ENCODE assay signal across 9 mouse cellular contexts in the genomic region with DNA sequence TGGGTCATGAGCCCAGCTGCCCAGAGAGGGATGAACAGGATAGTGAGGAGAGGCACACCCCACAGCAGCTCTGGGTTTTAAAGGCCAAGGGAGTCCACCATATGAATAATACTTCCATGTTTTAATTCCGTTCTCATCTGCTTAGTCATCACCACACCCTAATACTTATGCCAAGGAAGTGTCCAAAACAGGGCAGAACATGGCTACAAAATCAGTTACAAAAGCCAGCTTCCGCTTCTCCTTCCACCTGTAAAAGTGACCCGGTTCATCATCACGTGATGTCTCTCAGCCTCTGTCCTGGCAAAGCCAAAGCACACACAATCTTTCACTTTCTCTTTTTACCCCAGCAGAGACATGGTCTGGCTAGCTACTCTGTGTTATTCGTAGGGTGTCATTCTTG. TPM values are rescaled to one million over a fixed set of nuclear protein-coding genes. Genes with fewer than 3 reads are reported as not detected.
DNase-seq lines count a peak whose midpoint lies in the region; ATAC-seq lines count a peak whose summit lies in the region.
"Had no signal": no experiment of that assay in that cellular context is flagged by ENCODE, and none has a peak within 500 bp of the region (broad histone marks: within the 10 kb centered on the region; RNA-seq: fewer than 3 reads in every experiment).

No protein-coding gene starts in this region.

- no peak overlapping the region for H3K4me3 ChIP-seq in liver, embryonic 12.5 days
- H3K4me3 ChIP-seq in liver, embryonic 11.5 days (ENCODE audit: low read depth, low read length), result no peak overlapping the region
- no peak overlapping the region for H3K4me3 ChIP-seq in liver, embryonic 16.5 days (ENCODE audit: low read depth, low read length)
- no peak overlapping the region for H3K4me3 ChIP-seq in midbrain, embryonic 10.5 days
- H3K4me3 ChIP-seq in forebrain, embryonic 11.5 days (ENCODE audit: low read depth, low read length), result no peak overlapping the region
- H3K4me3 ChIP-seq: lung, embryonic 15.5 days had no signal

- H3K9ac ChIP-seq in liver, embryonic 12.5 days, result no peak overlapping the region
- no peak overlapping the region for H3K9ac ChIP-seq in liver, embryonic 11.5 days (ENCODE audit: low read depth, low read length)
- H3K9ac ChIP-seq in liver, embryonic 16.5 days (ENCODE audit: low read depth, low read length), result no peak overlapping the region
- no peak overlapping the region for H3K9ac ChIP-seq in forebrain, embryonic 11.5 days (ENCODE audit: low read length)
- H3K9ac ChIP-seq: lung, embryonic 15.5 days had no signal

- H3K9me3 ChIP-seq in liver, embryonic 12.5 days (replicated peaks), result no peaks in the 10 kb centered on the region
- H3K9me3 ChIP-seq in liver, embryonic 11.5 days (ENCODE audit: control insufficient read depth, low read length), result no peaks in the 10 kb centered on the region
- H3K9me3 ChIP-seq in liver, embryonic 16.5 days (replicated peaks; ENCODE audit: control insufficient read depth, low read length), result no peaks in the 10 kb centered on the region
- H3K9me3 ChIP-seq in midbrain, embryonic 10.5 days (replicated peaks), result no peaks in the 10 kb centered on the region
- H3K9me3 ChIP-seq in forebrain, embryonic 11.5 days (ENCODE audit: control insufficient read depth, low read length), result no peaks in the 10 kb centered on the region
- H3K9me3 ChIP-seq: lung, embryonic 15.5 days had no signal

- H3K27ac ChIP-seq in liver, embryonic 12.5 days, result no peak overlapping the region
- H3K27ac ChIP-seq in liver, embryonic 11.5 days (ENCODE audit: low read depth, low read length), result no peak overlapping the region
- no peak overlapping the region for H3K27ac ChIP-seq in liver, embryonic 16.5 days (ENCODE audit: low read length)
- no peak overlapping the region for H3K27ac ChIP-seq in midbrain, embryonic 10.5 days (replicated peaks)
- H3K27ac ChIP-seq in forebrain, embryonic 11.5 days (ENCODE audit: low read depth, low read length), result no peak overlapping the region
- H3K27ac ChIP-seq: kidney, postnatal 0 days; lung, embryonic 15.5 days had no signal

- H3K36me3 ChIP-seq in liver, embryonic 12.5 days, result no peaks in the 10 kb centered on the region
- H3K36me3 ChIP-seq in liver, embryonic 11.5 days (ENCODE audit: control insufficient read depth, insufficient read depth, low read length), result no peaks in the 10 kb centered on the region
- no peaks in the 10 kb centered on the region for H3K36me3 ChIP-seq in liver, embryonic 16.5 days (ENCODE audit: control insufficient read depth, insufficient read depth)
- H3K36me3 ChIP-seq in midbrain, embryonic 10.5 days, result no peaks in the 10 kb centered on the region
- H3K36me3 ChIP-seq in forebrain, embryonic 11.5 days (ENCODE audit: control insufficient read depth, insufficient read depth, low read length), result no peaks in the 10 kb centered on the region
- H3K36me3 ChIP-seq: lung, embryonic 15.5 days had no signal

- H3K27me3 ChIP-seq in liver, embryonic 12.5 days (replicated peaks), result peaks cover 11% of the 10 kb centered on the region
- H3K27me3 ChIP-seq in liver, embryonic 11.5 days (replicated peaks; ENCODE audit: control insufficient read depth, insufficient read depth, low read length), result no peaks in the 10 kb centered on the region
- H3K27me3 ChIP-seq in liver, embryonic 16.5 days (ENCODE audit: control insufficient read depth, insufficient read depth, low read depth, low read length), result no peaks in the 10 kb centered on the region
- no peaks in the 10 kb centered on the region for H3K27me3 ChIP-seq in midbrain, embryonic 10.5 days (ENCODE audit: low read depth, poor library complexity, severe bottlenecking)
- no peaks in the 10 kb centered on the region for H3K27me3 ChIP-seq in forebrain, embryonic 11.5 days (ENCODE audit: control insufficient read depth, insufficient read depth, low read length)
- H3K27me3 ChIP-seq: lung, embryonic 15.5 days had no signal

- peaks cover 11% of the 10 kb centered on the region for H3K4me1 ChIP-seq in liver, embryonic 12.5 days
- H3K4me1 ChIP-seq in liver, embryonic 11.5 days (replicated peaks; ENCODE audit: control insufficient read depth, insufficient read depth, low read length), result no peaks in the 10 kb centered on the region
- H3K4me1 ChIP-seq in liver, embryonic 16.5 days (ENCODE audit: control insufficient read depth, low read depth, low read length), result peaks cover 13% of the 10 kb centered on the region
- H3K4me1 ChIP-seq in midbrain, embryonic 10.5 days, result no peaks in the 10 kb centered on the region
- H3K4me1 ChIP-seq in forebrain, embryonic 11.5 days (replicated peaks; ENCODE audit: control insufficient read depth, insufficient read depth, low read length), result no peaks in the 10 kb centered on the region
- H3K4me1 ChIP-seq: lung, embryonic 15.5 days had no signal

- 66% methylated on average over 5 of the region's 5 CpGs for WGBS in liver, embryonic 12.5 days (ENCODE audit: insufficient replicate concordance)
- WGBS in liver, embryonic 11.5 days, result 81% methylated on average over 5 of the region's 5 CpGs
- WGBS in liver, embryonic 16.5 days (ENCODE audit: insufficient replicate concordance), result 70% methylated on average over 5 of the region's 5 CpGs
- 87% methylated on average over 5 of the region's 5 CpGs for WGBS in midbrain, embryonic 10.5 days
- 84% methylated on average over 5 of the region's 5 CpGs for WGBS in forebrain, embryonic 11.5 days

- no peak for DNase-seq in liver, embryonic 11.5 days (ENCODE audit: low spot score)
- DNase-seq in adipocyte (ENCODE audit: low spot score), result peak; percentile 29
- DNase-seq in spleen, postnatal 36 days (ENCODE audit: low spot score in 2 of 2), result peak; percentile 74 to 78
- DNase-seq in midbrain, embryonic 10.5 days (ENCODE audit: low spot score), result no peak
- no peak for DNase-seq in forebrain, embryonic 11.5 days (ENCODE audit: low spot score)

- ATAC-seq in liver, embryonic 12.5 days, result no peak
- no peak for ATAC-seq in liver, embryonic 11.5 days (replicated peaks; ENCODE audit: low FRiP score)
- peak; percentile 31; the same call in 1 of the 2 replicates for ATAC-seq in liver, embryonic 16.5 days (ENCODE audit: low read depth)
- no peak for ATAC-seq in forebrain, embryonic 11.5 days (replicated peaks; ENCODE audit: low FRiP score)

- H3K4me2 ChIP-seq in liver, embryonic 12.5 days, result peak overlapping the region; percentile 16; the same call in 1 of the 2 replicates
- H3K4me2 ChIP-seq in liver, embryonic 11.5 days, result no peak overlapping the region
- H3K4me2 ChIP-seq in liver, embryonic 16.5 days (ENCODE audit: low read depth, low read length), result peak overlapping the region; percentile 28; the same call in 1 of the 2 replicates
- no peak overlapping the region for H3K4me2 ChIP-seq in forebrain, embryonic 11.5 days (ENCODE audit: low read depth, low read length, severe bottlenecking)
- H3K4me2 ChIP-seq: lung, embryonic 15.5 days had no signal

RNA-seq across cellular contexts. Expression of a gene that starts 8.9 kb away (rescaled TPM):
- polyA plus RNA-seq in liver, embryonic 12.5 days (2016; fragmentation: Nextera tagmentation; extraction: Ambion mirVana), result 60.1 and 66.5 TPM in 2 replicates
- polyA plus RNA-seq in liver, embryonic 11.5 days (2014; fragmentation: Nextera tagmentation; extraction: Ambion mirVana), result 39.6 and 48.3 TPM in 2 replicates
- polyA plus RNA-seq in liver, embryonic 16.5 days (2015; fragmentation: Nextera tagmentation; extraction: Ambion mirVana), result 60.3 and 61.8 TPM in 2 replicates
- 24.6 and 26.7 TPM in 2 replicates for polyA plus RNA-seq in midbrain, embryonic 10.5 days (2016; fragmentation: Nextera tagmentation; extraction: Ambion mirVana)
- polyA plus RNA-seq in forebrain, embryonic 11.5 days (2014; fragmentation: Nextera tagmentation; extraction: Ambion mirVana), result 44.8 and 48.0 TPM in 2 replicates

Comparison
In these comparisons a context has a peak if more than half of its experiments do, and no peak if none do; other contexts are left out.
1. H3K4me2 ChIP-seq: peak in liver, embryonic 12.5 days (single experiment) and liver, embryonic 16.5 days (single experiment); none in liver, embryonic 11.5 days (single experiment) and forebrain, embryonic 11.5 days (single experiment).
2. DNase-seq: peak in adipocyte (single experiment) and spleen, postnatal 36 days (2 of 2); none in liver, embryonic 11.5 days (single experiment), midbrain, embryonic 10.5 days (single experiment) and forebrain, embryonic 11.5 days (single experiment).